Mouse (Mus musculus): ENCODE results near the gene Ube4a. TPM values are rescaled to one million over a fixed set of nuclear protein-coding genes. Genes with fewer than 3 reads are reported as not detected.

Ube4a gene
- polyA plus RNA-seq, 1 experiment, result 13.3 TPM

DNA sequence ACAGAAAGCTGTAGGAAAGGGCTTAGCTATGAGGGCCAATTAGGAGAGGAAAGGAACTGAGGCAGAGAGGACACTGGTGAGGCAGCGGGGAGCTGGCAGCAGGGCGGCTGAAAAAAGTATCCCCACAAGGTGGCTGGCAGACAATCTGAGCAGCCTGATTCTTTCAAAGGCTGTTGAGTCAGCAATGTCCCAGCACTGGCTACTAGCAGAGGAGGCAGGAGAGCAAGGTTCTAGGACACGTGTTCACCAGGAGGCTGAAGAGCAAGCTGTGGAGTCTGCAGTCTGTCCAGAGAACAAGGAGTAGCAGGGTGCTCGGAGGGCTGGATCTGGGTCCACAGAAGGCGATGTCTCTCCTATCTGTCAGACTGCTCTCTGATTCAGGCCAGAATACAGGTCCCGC lies 33.8 kb upstream of the Ube4a start:
- no peak for TF ChIP-seq MAX (IDR thresholded peaks at IDR 0.05; ENCODE audit: low read depth)
- TF ChIP-seq POLR2AphosphoS2 (IDR thresholded peaks at IDR 0.05; ENCODE audit: insufficient read length, low read depth), result no peak
- no peak for TF ChIP-seq TCF12 (IDR thresholded peaks at IDR 0.05; ENCODE audit: insufficient read depth, poor library complexity, severe bottlenecking)
- TF ChIP-seq REST (IDR thresholded peaks at IDR 0.05; ENCODE audit: insufficient read depth, insufficient read length), result no peak
- TF ChIP-seq CEBPB (IDR thresholded peaks at IDR 0.05; ENCODE audit: insufficient read depth, poor library complexity, severe bottlenecking), result no peak
- no peak for TF ChIP-seq MYOG (IDR thresholded peaks at IDR 0.05; ENCODE audit: control insufficient read depth in 1 of 3, insufficient read depth in 1 of 3, insufficient read length in 2 of 3, low read depth in 2 of 3)
- TF ChIP-seq SRF (IDR thresholded peaks at IDR 0.05; ENCODE audit: control insufficient read depth, insufficient read length, low read depth), result no peak
- TF ChIP-seq POLR2A (IDR thresholded peaks at IDR 0.05; ENCODE audit: insufficient read length, low read depth), result no peak
- no peak for TF ChIP-seq USF1 (IDR thresholded peaks at IDR 0.05; ENCODE audit: low read depth)
- TF ChIP-seq E2F4 (IDR thresholded peaks at IDR 0.05; ENCODE audit: insufficient read depth), result no peak
- TF ChIP-seq TCF3 (IDR thresholded peaks at IDR 0.05; ENCODE audit: insufficient read length, low read depth), result no peak
- no peak for TF ChIP-seq MYOD1 (IDR thresholded peaks at IDR 0.05; ENCODE audit: control insufficient read depth in 1 of 3, insufficient read length in 2 of 3, low read depth in 2 of 3)

DNA sequence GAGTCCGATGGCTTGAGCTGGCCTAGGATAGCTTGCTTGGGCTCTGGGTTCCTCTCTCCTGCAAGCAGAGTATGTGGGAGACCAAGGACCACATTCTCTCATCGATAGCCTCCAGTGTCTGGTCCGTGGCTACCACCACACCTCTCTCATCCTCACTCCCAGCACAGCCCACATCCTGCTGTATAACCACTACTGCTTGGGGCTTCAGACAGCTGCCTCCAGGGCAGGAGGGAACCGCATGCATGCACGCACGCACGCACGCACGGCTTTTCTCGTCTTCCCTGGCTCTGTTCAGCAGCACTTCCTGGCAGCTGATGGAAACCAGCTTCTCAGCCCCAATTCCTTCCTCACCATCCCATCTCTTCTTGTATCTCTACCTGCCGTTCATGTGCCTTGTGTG lies 32.7 kb upstream of the Ube4a start:
- H3K27me3 ChIP-seq (ENCODE audit: control insufficient read depth, insufficient read depth, insufficient read length), result peaks cover under 1% of the 10 kb centered on the region
- H3K4me3 ChIP-seq, result no peak overlapping the region
- H3ac ChIP-seq (ENCODE audit: control insufficient read depth, insufficient read length), result no peak overlapping the region
- TF ChIP-seq MYOD1 (IDR thresholded peaks at IDR 0.05; ENCODE audit: control insufficient read depth in 1 of 3, insufficient read length in 2 of 3, low read depth in 2 of 3) (peak in 1 of 3 experiments; percentile 20), CEBPB (IDR thresholded peaks at IDR 0.05; ENCODE audit: insufficient read depth, poor library complexity, severe bottlenecking) (no peak), MYOG (IDR thresholded peaks at IDR 0.05; ENCODE audit: control insufficient read depth in 1 of 3, insufficient read depth in 1 of 3, insufficient read length in 2 of 3, low read depth in 2 of 3) (peak in 1 of 3 experiments; percentile 3), REST (IDR thresholded peaks at IDR 0.05; ENCODE audit: insufficient read depth, insufficient read length) (no peak), SRF (IDR thresholded peaks at IDR 0.05; ENCODE audit: control insufficient read depth, insufficient read length, low read depth) (no peak), USF1 (IDR thresholded peaks at IDR 0.05; ENCODE audit: low read depth) (no peak)
- H3K36me3 ChIP-seq (ENCODE audit: control insufficient read depth, insufficient read depth), result no peaks in the 10 kb centered on the region
- H3K79me2 ChIP-seq (ENCODE audit: control insufficient read depth, insufficient read depth), result no peaks in the 10 kb centered on the region
- H3K4me2 ChIP-seq (ENCODE audit: low read depth), result no peak overlapping the region

More for the DNA sequence above, 33.8 kb upstream of the Ube4a start:
- Histone ChIP-seq H3K4me3 (no peak overlapping the region), H3K4me2 (ENCODE audit: low read depth) (no peak overlapping the region), H3K79me2 (ENCODE audit: control insufficient read depth, insufficient read depth) (no peaks in the 10 kb centered on the region), H3K27me3 (ENCODE audit: control insufficient read depth, insufficient read depth, insufficient read length) (peaks cover 6% of the 10 kb centered on the region), H3K36me3 (ENCODE audit: control insufficient read depth, insufficient read depth) (no peaks in the 10 kb centered on the region), H3ac (ENCODE audit: control insufficient read depth, insufficient read length) (no peak overlapping the region)

DNA sequence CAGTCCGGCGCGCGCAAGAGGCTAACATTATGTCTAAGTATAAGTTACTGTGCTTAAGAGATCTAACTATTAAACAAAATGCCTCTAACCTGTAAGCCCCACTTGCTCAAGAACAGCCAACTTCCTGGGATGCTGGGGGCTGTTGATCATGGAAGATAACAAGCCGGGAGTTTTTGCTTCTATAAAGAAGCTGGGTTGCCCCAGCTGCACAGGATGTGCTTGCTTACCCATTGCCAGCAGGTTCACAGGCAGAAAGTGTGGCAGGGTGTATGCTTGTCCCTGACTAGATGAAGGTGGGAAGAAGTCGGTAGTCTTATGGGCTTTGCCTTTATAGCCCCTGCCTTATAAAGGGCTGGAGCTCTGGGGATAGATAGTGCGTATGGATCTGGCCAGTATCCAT lies 31.2 kb upstream of the Ube4a start:
- H3K4me3 ChIP-seq, result no peak overlapping the region
- no peak overlapping the region for H3ac ChIP-seq (ENCODE audit: control insufficient read depth, insufficient read length)
- H3K79me2 ChIP-seq (ENCODE audit: control insufficient read depth, insufficient read depth), result no peaks in the 10 kb centered on the region
- H3K4me2 ChIP-seq (ENCODE audit: low read depth), result no peak overlapping the region
- H3K27me3 ChIP-seq (ENCODE audit: control insufficient read depth, insufficient read depth, insufficient read length), result no peaks in the 10 kb centered on the region
- H3K36me3 ChIP-seq (ENCODE audit: control insufficient read depth, insufficient read depth), result no peaks in the 10 kb centered on the region
- no peak for TF ChIP-seq MYOD1 (IDR thresholded peaks at IDR 0.05; ENCODE audit: control insufficient read depth in 1 of 3, insufficient read length in 2 of 3, low read depth in 2 of 3)
- TF ChIP-seq POLR2AphosphoS2 (IDR thresholded peaks at IDR 0.05; ENCODE audit: insufficient read length, low read depth), result no peak
- no peak for TF ChIP-seq E2F4 (IDR thresholded peaks at IDR 0.05; ENCODE audit: insufficient read depth)
- TF ChIP-seq POLR2A (IDR thresholded peaks at IDR 0.05; ENCODE audit: insufficient read length, low read depth), result no peak
- no peak for TF ChIP-seq TCF3 (IDR thresholded peaks at IDR 0.05; ENCODE audit: insufficient read length, low read depth)
- no peak for TF ChIP-seq MYOG (IDR thresholded peaks at IDR 0.05; ENCODE audit: control insufficient read depth in 1 of 3, insufficient read depth in 1 of 3, insufficient read length in 2 of 3, low read depth in 2 of 3)
- TF ChIP-seq TCF12 (IDR thresholded peaks at IDR 0.05; ENCODE audit: insufficient read depth, poor library complexity, severe bottlenecking), result no peak
- no peak for TF ChIP-seq CEBPB (IDR thresholded peaks at IDR 0.05; ENCODE audit: insufficient read depth, poor library complexity, severe bottlenecking)
- TF ChIP-seq REST (IDR thresholded peaks at IDR 0.05; ENCODE audit: insufficient read depth, insufficient read length), result no peak

DNA sequence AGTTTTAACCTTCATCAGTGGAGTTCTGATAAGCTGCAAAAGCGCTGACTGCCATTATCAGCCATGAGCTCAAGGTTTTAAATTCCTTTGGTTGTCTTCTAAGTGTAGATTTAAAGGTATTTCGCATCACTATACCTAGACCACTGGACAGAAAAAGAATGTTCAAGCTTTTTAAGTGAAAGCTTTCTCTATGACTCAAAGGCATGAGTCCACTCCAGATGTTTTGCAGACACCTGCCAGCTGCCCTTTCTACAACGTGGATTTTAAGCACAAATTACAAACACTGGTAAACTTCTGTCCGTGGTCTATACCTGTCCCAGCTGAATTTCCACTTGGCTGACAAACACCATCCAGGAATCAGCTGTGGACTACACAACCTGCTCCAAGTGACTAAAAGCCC lies 29.6 kb upstream of the Ube4a start:
- Histone ChIP-seq H3K36me3 (ENCODE audit: control insufficient read depth, insufficient read depth) (no peaks in the 10 kb centered on the region), H3ac (ENCODE audit: control insufficient read depth, insufficient read length) (no peak overlapping the region), H3K4me2 (ENCODE audit: low read depth) (no peak overlapping the region), H3K79me2 (ENCODE audit: control insufficient read depth, insufficient read depth) (no peaks in the 10 kb centered on the region), H3K4me3 (no peak overlapping the region), H3K27me3 (ENCODE audit: control insufficient read depth, insufficient read depth, insufficient read length) (no peaks in the 10 kb centered on the region)
- TF ChIP-seq MAX (IDR thresholded peaks at IDR 0.05; ENCODE audit: low read depth), result no peak
- no peak for TF ChIP-seq MYOG (IDR thresholded peaks at IDR 0.05; ENCODE audit: control insufficient read depth in 1 of 3, insufficient read depth in 1 of 3, insufficient read length in 2 of 3, low read depth in 2 of 3)
- TF ChIP-seq POLR2AphosphoS2 (IDR thresholded peaks at IDR 0.05; ENCODE audit: insufficient read length, low read depth), result no peak
- TF ChIP-seq E2F4 (IDR thresholded peaks at IDR 0.05; ENCODE audit: insufficient read depth), result no peak
- no peak for TF ChIP-seq USF1 (IDR thresholded peaks at IDR 0.05; ENCODE audit: low read depth)
- no peak for TF ChIP-seq TCF3 (IDR thresholded peaks at IDR 0.05; ENCODE audit: insufficient read length, low read depth)
- no peak for TF ChIP-seq POLR2A (IDR thresholded peaks at IDR 0.05; ENCODE audit: insufficient read length, low read depth)

DNA sequence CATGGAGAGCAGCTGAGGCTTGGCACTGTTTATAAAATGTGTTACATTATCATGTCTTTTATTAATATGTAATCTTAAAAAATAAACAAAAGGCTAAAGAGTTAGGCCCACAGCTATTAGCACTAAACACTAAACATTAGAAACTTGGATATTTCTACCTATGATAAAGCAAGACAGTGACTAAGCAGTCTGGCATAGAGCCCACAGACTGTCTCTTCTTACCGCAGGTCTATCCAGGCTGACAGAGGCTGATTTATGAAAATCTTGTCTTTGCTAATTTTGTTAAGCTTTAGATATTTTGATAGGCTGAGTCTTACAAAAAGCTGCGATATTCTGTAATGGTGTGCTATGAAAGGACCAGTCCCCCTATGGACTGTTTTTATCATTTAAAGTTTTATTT lies 27.9 kb upstream of the Ube4a start:
- Histone ChIP-seq H3ac (ENCODE audit: control insufficient read depth, insufficient read length) (no peak overlapping the region), H3K4me3 (no peak overlapping the region), H3K36me3 (ENCODE audit: control insufficient read depth, insufficient read depth) (no peaks in the 10 kb centered on the region), H3K4me2 (ENCODE audit: low read depth) (no peak overlapping the region), H3K27me3 (ENCODE audit: control insufficient read depth, insufficient read depth, insufficient read length) (no peaks in the 10 kb centered on the region), H3K79me2 (ENCODE audit: control insufficient read depth, insufficient read depth) (no peaks in the 10 kb centered on the region)
- no peak for TF ChIP-seq MAX (IDR thresholded peaks at IDR 0.05; ENCODE audit: low read depth)
- no peak for TF ChIP-seq MYOD1 (IDR thresholded peaks at IDR 0.05; ENCODE audit: control insufficient read depth in 1 of 3, insufficient read length in 2 of 3, low read depth in 2 of 3)
- TF ChIP-seq E2F4 (IDR thresholded peaks at IDR 0.05; ENCODE audit: insufficient read depth), result no peak
- TF ChIP-seq TCF12 (IDR thresholded peaks at IDR 0.05; ENCODE audit: insufficient read depth, poor library complexity, severe bottlenecking), result no peak
- no peak for TF ChIP-seq TCF3 (IDR thresholded peaks at IDR 0.05; ENCODE audit: insufficient read length, low read depth)
- no peak for TF ChIP-seq SRF (IDR thresholded peaks at IDR 0.05; ENCODE audit: control insufficient read depth, insufficient read length, low read depth)
- no peak for TF ChIP-seq MYOG (IDR thresholded peaks at IDR 0.05; ENCODE audit: control insufficient read depth in 1 of 3, insufficient read depth in 1 of 3, insufficient read length in 2 of 3, low read depth in 2 of 3)

All from myocyte (in vitro differentiated cells).